Mouse (Mus musculus) liver, postnatal 0 days (tissue): ENCODE measurements around the gene Tcf7l2.

ENCODE experiments used
- CTCF ChIP-seq: sonication (generic); IDR thresholded peaks from 2 replicates; pipeline ENCODE4 v1.5.1; 2016; ENCODE audit warnings: antibody characterized with exemption, low read depth
- EP300 ChIP-seq: IDR thresholded peaks from 2 replicates; pipeline ENCODE4 v1.6.1; 2016; ENCODE audit warnings: antibody characterized with exemption, low read depth, mild to moderate bottlenecking

DNA sequence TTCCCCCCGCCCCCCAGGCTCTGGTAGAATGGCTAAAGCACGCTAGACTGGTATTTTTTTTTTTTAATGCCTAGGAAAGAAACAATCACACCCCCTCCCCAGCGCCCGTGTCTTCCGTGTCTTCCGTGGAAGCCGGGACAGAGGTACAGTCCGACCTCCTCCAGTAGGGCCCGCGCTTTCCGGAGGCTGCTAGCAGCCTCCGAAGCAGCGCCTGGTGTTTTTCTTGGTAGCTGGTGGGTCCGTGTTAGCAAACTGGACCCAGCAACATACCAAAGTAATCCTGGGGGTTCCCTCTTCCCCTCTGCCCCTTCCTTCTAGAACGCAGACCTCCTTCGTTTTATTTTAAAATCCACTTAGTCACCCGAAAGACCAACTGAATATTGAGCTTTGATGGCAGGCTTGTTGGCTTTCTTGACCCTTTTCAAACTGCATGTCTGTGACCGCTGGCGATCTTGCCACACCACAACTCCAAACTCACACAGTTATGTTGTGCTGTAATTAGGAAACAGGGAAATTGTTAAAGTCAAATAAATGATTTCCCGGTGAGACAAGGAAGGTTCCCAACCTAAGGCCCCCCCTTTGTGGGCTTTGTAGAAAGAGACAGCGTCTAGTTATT, 3.1 kb downstream of the Tcf7l2 start:
- no peak for TF ChIP-seq EP300
- TF ChIP-seq CTCF = no peak
